Mouse (Mus musculus): ENCODE results near the gene Necab3. TPM values are rescaled to one million over a fixed set of nuclear protein-coding genes. Genes with fewer than 3 reads are reported as not detected.

The Necab3 gene
- total RNA-seq, 1 experiment from 2014 or later = not detected

- no peak for ATAC-seq (replicated peaks; ENCODE audit: insufficient number of reproducible peaks, low FRiP score, low TSS enrichment, poor library complexity, severe bottlenecking)
Observed at GRCm38 (mm10) chr2:154550937-154551336, 7.8 kb downstream of the Necab3 start.

DNA sequence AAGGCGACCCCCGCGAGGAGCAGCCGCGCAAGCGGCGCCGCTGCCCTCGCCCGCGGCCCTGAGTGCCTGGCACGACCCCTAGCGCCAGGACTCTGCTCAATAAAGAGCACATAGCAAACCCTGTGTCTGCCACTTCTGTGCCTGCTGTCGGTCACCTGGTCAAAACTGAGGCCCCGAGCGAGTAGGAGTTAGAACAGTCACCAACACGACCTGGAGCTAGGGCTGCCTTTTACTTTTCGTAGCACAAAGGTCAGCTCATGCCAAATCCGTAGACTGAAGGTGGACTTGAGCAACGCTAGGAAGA is 8.9 kb downstream of the Necab3 start:
- ATAC-seq (replicated peaks; ENCODE audit: insufficient number of reproducible peaks, low FRiP score, low TSS enrichment, poor library complexity, severe bottlenecking) = no peak

- ATAC-seq (replicated peaks; ENCODE audit: insufficient number of reproducible peaks, low FRiP score, low TSS enrichment, poor library complexity, severe bottlenecking) = no peak
Observed at GRCm38 (mm10) chr2:154549127-154549885, 9.4 kb downstream of the Necab3 start.

DNA sequence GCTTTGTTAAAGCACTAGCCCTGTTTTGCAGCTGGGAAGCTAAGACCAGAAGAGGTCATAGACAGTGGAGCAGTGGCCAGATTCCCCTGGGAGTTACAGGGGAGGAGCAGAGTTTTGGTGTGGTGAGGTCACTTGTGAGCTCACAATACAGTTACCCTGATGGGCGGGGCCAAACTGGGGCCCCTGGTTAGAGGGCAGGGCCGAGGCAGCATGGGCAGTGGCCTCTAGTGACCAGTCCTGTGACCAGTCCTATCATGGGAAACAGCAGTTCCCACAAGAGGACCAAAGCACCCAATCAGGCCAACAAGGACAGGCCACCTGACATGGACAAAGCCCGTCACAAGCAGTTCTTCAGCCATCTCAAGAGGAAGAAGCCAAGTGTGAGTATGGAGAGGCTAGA is 10.0 kb downstream of the Necab3 start:
- ATAC-seq (replicated peaks; ENCODE audit: insufficient number of reproducible peaks, low FRiP score, low TSS enrichment, poor library complexity, severe bottlenecking) = no peak

- ATAC-seq (replicated peaks; ENCODE audit: insufficient number of reproducible peaks, low FRiP score, low TSS enrichment, poor library complexity, severe bottlenecking) = no peak
Observed at GRCm38 (mm10) chr2:154546711-154547110, 12.0 kb downstream of the Necab3 start, which contains the start of gene 1700003F12Rik. TSS of gene 1700003F12Rik (plus strand) at chr2:154547085.

DNA sequence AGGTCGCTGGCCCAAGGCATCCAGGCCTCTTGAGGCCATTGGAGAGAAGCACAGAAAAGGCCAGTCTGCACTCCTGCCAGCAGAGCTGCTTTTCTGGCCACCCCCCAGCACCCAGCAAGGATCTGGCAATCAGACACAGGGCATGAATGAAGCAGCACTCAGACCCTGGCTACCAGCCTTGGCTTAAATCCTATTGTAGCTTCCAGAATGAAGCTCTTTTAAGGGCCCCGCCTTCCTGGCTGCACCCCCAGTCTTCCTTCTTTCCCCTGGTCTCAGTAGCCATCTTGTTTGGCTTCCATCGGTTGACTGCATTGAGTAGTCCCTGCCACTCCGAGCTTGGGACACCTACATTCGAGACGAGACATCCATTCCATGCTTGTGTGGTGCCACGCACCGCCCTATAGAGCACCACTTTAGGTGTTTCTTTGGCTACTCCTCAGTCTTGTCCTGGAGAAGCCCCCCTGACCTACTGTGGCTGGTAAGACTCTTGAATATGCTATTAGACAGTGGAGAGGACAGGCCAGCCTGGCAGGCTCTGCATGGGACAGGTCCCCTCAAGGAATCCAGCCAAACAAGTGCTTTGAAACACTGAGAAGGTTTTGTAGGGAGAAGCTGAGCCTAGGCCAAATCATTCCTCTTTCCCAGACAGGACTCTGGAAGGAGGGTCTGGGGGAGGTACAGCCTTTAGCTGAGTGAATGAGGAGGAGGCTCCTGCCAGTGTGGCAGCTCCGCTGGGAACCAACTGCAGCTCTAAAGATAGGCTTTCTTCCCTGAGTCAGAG is 14.9 kb downstream of the Necab3 start:
- no peak for ATAC-seq (replicated peaks; ENCODE audit: insufficient number of reproducible peaks, low FRiP score, low TSS enrichment, poor library complexity, severe bottlenecking)

- ATAC-seq (replicated peaks; ENCODE audit: insufficient number of reproducible peaks, low FRiP score, low TSS enrichment, poor library complexity, severe bottlenecking) = no peak
Observed at GRCm38 (mm10) chr2:154541630-154542029, 17.1 kb downstream of the Necab3 start.

GRCm38 (mm10) chr2:154539720-154540119 is 19.0 kb downstream of the Necab3 start:
- 0 out of 2 replicates have a peak, but pooled peaks have one; percentile 24 for ATAC-seq (replicated peaks; ENCODE audit: insufficient number of reproducible peaks, low FRiP score, low TSS enrichment, poor library complexity, severe bottlenecking)

DNA sequence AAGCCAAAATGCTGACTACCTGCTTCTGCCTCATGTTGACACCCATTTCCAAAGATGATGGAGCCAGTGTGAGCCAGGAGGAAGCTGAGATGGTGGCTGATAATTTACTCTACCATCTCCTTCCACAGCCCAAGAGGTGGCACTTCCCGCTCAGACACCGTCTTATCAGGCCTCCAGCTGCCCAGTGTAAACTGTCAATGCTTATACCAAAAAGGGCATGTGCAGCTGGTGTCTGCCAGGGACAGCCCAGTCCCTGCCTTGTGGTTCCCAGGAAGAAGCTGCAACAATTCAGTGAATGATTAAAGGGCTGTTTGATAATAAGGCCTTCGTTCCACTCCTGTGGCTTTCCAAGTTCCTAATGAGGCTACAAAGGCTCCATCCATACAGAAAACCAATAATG is 20.0 kb downstream of the Necab3 start:
- ATAC-seq (replicated peaks; ENCODE audit: insufficient number of reproducible peaks, low FRiP score, low TSS enrichment, poor library complexity, severe bottlenecking) = no peak

GRCm38 (mm10) chr2:154538310-154538709 is 20.4 kb downstream of the Necab3 start:
- no peak for ATAC-seq (replicated peaks; ENCODE audit: insufficient number of reproducible peaks, low FRiP score, low TSS enrichment, poor library complexity, severe bottlenecking)

- ATAC-seq (replicated peaks; ENCODE audit: insufficient number of reproducible peaks, low FRiP score, low TSS enrichment, poor library complexity, severe bottlenecking) = no peak
Observed at GRCm38 (mm10) chr2:154534704-154535270, 23.9 kb downstream of the Necab3 start.

DNA sequence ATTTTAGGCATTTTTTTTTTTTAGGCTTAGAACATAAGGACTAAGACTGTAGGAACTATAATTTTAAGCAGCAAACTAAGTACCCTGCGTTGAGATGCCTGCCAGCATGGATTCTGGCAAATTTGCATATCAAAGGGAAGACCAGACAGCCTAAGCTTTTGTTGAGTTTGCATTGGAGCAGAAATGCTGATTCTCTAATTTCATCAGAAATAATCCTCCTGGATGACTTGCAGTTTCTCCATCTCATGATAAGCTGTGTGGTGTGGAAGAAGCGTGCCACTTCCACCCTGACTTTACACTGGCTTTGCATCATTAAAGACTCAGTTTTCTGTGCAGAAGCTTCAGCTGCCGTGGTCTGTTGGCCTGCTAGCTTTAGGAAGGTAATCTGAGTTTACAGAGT is 25.8 kb downstream of the Necab3 start:
- no peak for ATAC-seq (replicated peaks; ENCODE audit: insufficient number of reproducible peaks, low FRiP score, low TSS enrichment, poor library complexity, severe bottlenecking)

- ATAC-seq (replicated peaks; ENCODE audit: insufficient number of reproducible peaks, low FRiP score, low TSS enrichment, poor library complexity, severe bottlenecking) = no peak
Observed at GRCm38 (mm10) chr2:154526531-154526930, 32.2 kb downstream of the Necab3 start.

GRCm38 (mm10) chr2:154525285-154525684 is 33.4 kb downstream of the Necab3 start:
- ATAC-seq (replicated peaks; ENCODE audit: insufficient number of reproducible peaks, low FRiP score, low TSS enrichment, poor library complexity, severe bottlenecking) = no peak

DNA sequence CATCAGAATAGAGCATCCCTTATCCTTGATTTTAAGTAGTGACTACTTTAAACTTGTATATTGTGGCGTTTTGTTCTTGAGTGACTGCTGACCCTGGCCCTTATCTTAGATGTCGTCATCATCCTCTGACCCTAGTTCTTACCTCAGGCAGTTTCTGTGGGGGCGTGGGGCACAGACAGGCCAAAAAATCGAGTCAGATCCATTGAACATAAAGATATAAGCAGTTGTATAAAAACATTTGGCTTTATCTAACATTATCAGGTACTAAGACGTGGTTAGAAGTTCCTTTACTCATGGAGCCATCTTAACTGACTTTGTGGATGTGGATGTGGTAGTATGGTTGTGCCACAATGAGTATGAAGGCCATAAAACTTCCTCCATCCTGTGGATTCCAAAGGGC is 36.4 kb downstream of the Necab3 start:
- ATAC-seq (replicated peaks; ENCODE audit: insufficient number of reproducible peaks, low FRiP score, low TSS enrichment, poor library complexity, severe bottlenecking) = no peak

- ATAC-seq (replicated peaks; ENCODE audit: insufficient number of reproducible peaks, low FRiP score, low TSS enrichment, poor library complexity, severe bottlenecking) = no peak
Observed at GRCm38 (mm10) chr2:154521449-154521848, 37.2 kb downstream of the Necab3 start.

GRCm38 (mm10) chr2:154517424-154517823 is 41.3 kb downstream of the Necab3 start:
- no peak for ATAC-seq (replicated peaks; ENCODE audit: insufficient number of reproducible peaks, low FRiP score, low TSS enrichment, poor library complexity, severe bottlenecking)

DNA sequence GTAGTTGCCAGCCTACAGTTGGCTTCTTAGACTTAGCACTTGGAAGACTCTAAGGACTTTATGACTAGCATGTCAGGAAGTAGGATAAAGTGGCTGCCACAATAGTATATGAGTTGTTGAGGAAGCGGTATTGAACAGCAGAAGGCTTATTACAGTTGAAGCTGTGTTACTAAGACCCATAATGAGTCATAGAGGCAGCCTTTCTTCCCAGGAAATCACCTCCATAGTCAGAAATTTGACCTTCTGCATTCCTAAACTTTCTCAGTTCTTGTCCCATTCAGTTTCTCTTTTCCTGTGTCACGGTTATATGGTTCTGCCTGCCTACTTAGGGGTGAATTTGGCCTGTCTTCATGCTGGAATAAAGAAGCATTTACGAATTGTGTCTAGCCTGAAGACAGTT is 41.7 kb downstream of the Necab3 start:
- no peak for ATAC-seq (replicated peaks; ENCODE audit: insufficient number of reproducible peaks, low FRiP score, low TSS enrichment, poor library complexity, severe bottlenecking)

- no peak for ATAC-seq (replicated peaks; ENCODE audit: insufficient number of reproducible peaks, low FRiP score, low TSS enrichment, poor library complexity, severe bottlenecking)
Observed at GRCm38 (mm10) chr2:154510141-154510540, 48.5 kb downstream of the Necab3 start.

DNA sequence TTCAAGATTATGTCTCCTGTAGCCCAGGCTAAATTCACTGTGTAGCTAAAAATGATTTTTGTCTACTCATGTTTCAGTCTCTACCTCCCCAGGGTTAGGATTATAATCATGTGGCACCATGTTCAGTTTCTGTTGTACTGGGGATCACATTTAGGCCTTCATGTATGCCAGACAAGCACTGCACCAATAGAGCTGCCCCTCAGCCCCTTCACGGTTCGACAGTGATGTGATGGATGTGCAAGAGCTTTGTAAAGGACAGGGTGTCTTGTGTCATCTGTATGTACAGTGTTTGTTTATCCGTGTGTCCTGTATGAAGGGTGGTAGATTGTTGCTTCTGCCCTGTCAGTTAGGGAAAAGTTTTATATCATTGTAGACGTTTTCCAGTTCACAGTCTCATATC is 50.2 kb downstream of the Necab3 start:
- ATAC-seq (replicated peaks; ENCODE audit: insufficient number of reproducible peaks, low FRiP score, low TSS enrichment, poor library complexity, severe bottlenecking) = no peak
